Mouse (Mus musculus) liver, embryonic 11.5 days (tissue): ENCODE measurements around the gene Mmp24. TPM values are rescaled to one million over a fixed set of nuclear protein-coding genes. Genes with fewer than 3 reads are reported as not detected.

Experiments used
- ATAC-seq: fragments of 200-750 bp; cut with Nextera tagmentation; replicated peaks from 2 replicates; pipeline ENCODE4 v1.8.0; 2017; ENCODE audit warnings: moderate number of reproducible peaks, mild to moderate bottlenecking, moderate TSS enrichment, moderate library complexity; ENCODE audit not compliant: low FRiP score
- DNase-seq: peaks from one replicate; pipeline ENCODE4 v3.0.0-alpha.2; 2017; ENCODE audit warnings: low spot score
- H3K27ac ChIP-seq: fragments of 300-500 bp; sonication (generic); 2 replicates; pipeline ENCODE4 v1.5.1; 2014; ENCODE audit warnings: mild to moderate bottlenecking, low read depth, low read length, control low read depth
- H3K27me3 ChIP-seq: fragments of 300-500 bp; sonication (generic); replicated peaks from 2 replicates; pipeline ENCODE4 v1.6.1; 2014; ENCODE audit warnings: low read length, mixed read lengths; ENCODE audit not compliant: control insufficient read depth, insufficient read depth
- H3K36me3 ChIP-seq: fragments of 300-500 bp; sonication (generic); 2 replicates; pipeline ENCODE4 v1.6.1; 2014; ENCODE audit warnings: mild to moderate bottlenecking, low read length, moderate library complexity, mixed read lengths; ENCODE audit not compliant: control insufficient read depth, insufficient read depth
- H3K4me1 ChIP-seq: fragments of 300-500 bp; sonication (generic); replicated peaks from 2 replicates; pipeline ENCODE4 v1.6.1; 2014; ENCODE audit warnings: low read length, mixed read lengths; ENCODE audit not compliant: control insufficient read depth, insufficient read depth
- H3K4me2 ChIP-seq: fragments of 300-500 bp; sonication (generic); 2 replicates; pipeline ENCODE4 v1.6.1; 2014; ENCODE audit warnings: mild to moderate bottlenecking, control low read depth, moderate library complexity
- H3K4me3 ChIP-seq: fragments of 300-500 bp; sonication (generic); 2 replicates; pipeline ENCODE4 v1.5.1; 2014; ENCODE audit warnings: low read depth, low read length, control low read depth
- H3K9ac ChIP-seq: fragments of 300-500 bp; sonication (generic); 2 replicates; pipeline ENCODE4 v1.6.1; 2014; ENCODE audit warnings: low read depth, low read length, control low read depth
- H3K9me3 ChIP-seq: fragments of 300-500 bp; sonication (generic); 2 replicates; pipeline ENCODE4 v1.6.1; 2016; ENCODE audit warnings: low read length, inconsistent platforms, mixed read lengths; ENCODE audit not compliant: control insufficient read depth
- WGBS: fragments of 180-500 bp; shearing (Covaris S2); extraction: QIAGEN DNeasy Blood & Tissue Kit; methylation state at CpG from one replicate; pipeline ENCODE4 v1.1.7; 2014; 5-methylcytosine and 5-hydroxymethylcytosine counted together
- polyA plus RNA-seq: library from polyadenylated mRNA; unstranded; fragments of >200 nt; fragmentation: Nextera tagmentation; extraction: Ambion mirVana; gene quantifications from 2 replicates; pipeline ENCODE4 v1.2.1, GENCODE M21; 2014

The Mmp24 gene
- polyA plus RNA-seq, 1 experiment from 2014 or later, result not detected

- WGBS, result 77% methylated on average over 11 of the region's 11 CpGs
- H3K9ac ChIP-seq, result no peak overlapping the region
- ATAC-seq, result no peak
- H3K36me3 ChIP-seq, result peaks cover 3% of the 10 kb centered on the region
- no peak overlapping the region for H3K4me3 ChIP-seq
- H3K27me3 ChIP-seq, result no peaks in the 10 kb centered on the region
- H3K27ac ChIP-seq, result no peak overlapping the region
- DNase-seq, result no peak
- no peaks in the 10 kb centered on the region for H3K4me1 ChIP-seq
- no peaks in the 10 kb centered on the region for H3K9me3 ChIP-seq
- no peak overlapping the region for H3K4me2 ChIP-seq
Measured at GRCm38 (mm10) chr2:155863301-155863867, 88.2 kb downstream of the Mmp24 start.

Other genes with a start within 250 kb of the Mmp24 start
- 59.7 and 60.5 TPM in 2 replicates for gene Gss, start 182.5 kb upstream of the Mmp24 start, polyA plus RNA-seq
- 4.3 and 5.3 TPM in 2 replicates for gene Myh7b, start 164.1 kb upstream of the Mmp24 start, polyA plus RNA-seq
- gene Trpc4ap, start 83.0 kb upstream of the Mmp24 start, polyA plus RNA-seq, result 103 and 109 TPM in 2 replicates
- 34.5 and 35.5 TPM in 2 replicates for gene Edem2, start 45.9 kb upstream of the Mmp24 start, polyA plus RNA-seq
- gene Gm17581, start 39.5 kb upstream of the Mmp24 start, polyA plus RNA-seq, result not detected in 2 replicates
- 2.6 TPM in 2 replicates for gene Procr, start 24.2 kb upstream of the Mmp24 start, polyA plus RNA-seq
- 5.6 and 6.8 TPM in 2 replicates for gene BC029722, start 44.1 kb downstream of the Mmp24 start, polyA plus RNA-seq
- 243 and 253 TPM in 2 replicates for gene Eif6, start 51.6 kb downstream of the Mmp24 start, polyA plus RNA-seq
- 0.13 and 0.30 TPM in 2 replicates for gene Fam83c, start 59.5 kb downstream of the Mmp24 start, polyA plus RNA-seq
- gene Uqcc1, start 155.0 kb downstream of the Mmp24 start, polyA plus RNA-seq, result 76.1 and 83.4 TPM in 2 replicates
- gene Gm15557, start 165.4 kb downstream of the Mmp24 start, polyA plus RNA-seq, result not detected in 2 replicates
- gene Gdf5, start 170.0 kb downstream of the Mmp24 start, polyA plus RNA-seq, result 0.19 and 0.30 TPM in 2 replicates
- 20.9 and 23.3 TPM in 2 replicates for gene Cep250, start 181.1 kb downstream of the Mmp24 start, polyA plus RNA-seq
- 1.6 and 2.8 TPM in 2 replicates for gene 6430550D23Rik, start 232.6 kb downstream of the Mmp24 start, polyA plus RNA-seq
- gene Ergic3, start 232.7 kb downstream of the Mmp24 start, polyA plus RNA-seq, result 146 and 166 TPM in 2 replicates